Mouse (Mus musculus): Measurements from ENCODE around the gene Hoxc10.

The Hoxc10 gene

DNA sequence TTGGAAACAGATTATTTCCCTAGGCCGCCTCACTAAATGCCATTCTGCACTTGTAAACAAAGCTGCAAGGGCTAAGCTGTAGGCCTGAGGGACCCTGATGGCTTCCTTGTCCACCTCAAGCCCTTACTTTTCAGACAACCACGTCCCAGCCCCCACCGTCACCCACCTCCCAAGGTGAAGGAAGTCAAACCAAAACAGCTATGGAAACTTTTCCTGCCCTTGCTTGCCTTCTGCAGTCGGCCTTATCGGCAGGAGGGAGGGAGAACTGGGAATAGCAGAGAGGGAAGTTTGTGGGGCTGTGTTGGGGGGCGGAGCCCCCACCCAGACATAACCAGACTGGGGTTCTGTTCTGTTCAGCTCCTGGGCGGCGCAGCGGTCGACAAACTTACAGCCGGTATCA, 25.6 kb downstream of the Hoxc10 start:
- no peak for DNase-seq

DNA sequence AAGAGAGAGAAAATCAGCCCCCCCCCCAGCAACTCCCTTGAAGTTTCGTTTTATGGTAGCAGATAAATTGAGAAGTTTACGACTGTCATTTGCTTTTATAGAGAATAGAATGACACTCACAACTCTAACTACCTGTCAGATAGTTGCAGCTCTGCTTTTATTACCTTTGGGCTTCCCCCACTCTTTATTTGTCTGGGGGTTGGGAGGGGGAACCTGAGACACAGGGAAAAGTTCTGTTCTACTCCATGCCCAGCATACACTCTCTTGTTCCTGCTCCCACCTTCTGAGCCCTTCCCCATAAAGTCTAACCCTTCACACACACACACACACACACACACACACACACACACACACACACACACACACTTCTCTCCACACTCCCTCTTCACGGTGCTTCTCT, 26.3 kb downstream of the Hoxc10 start:
- DNase-seq: no peak

- no peak for DNase-seq
Measured at GRCm38 (mm10) chr15:102996548-102996947, 30.0 kb downstream of the Hoxc10 start.

- DNase-seq: no peak
Measured at GRCm38 (mm10) chr15:102997431-102997830, 30.8 kb downstream of the Hoxc10 start.

DNA sequence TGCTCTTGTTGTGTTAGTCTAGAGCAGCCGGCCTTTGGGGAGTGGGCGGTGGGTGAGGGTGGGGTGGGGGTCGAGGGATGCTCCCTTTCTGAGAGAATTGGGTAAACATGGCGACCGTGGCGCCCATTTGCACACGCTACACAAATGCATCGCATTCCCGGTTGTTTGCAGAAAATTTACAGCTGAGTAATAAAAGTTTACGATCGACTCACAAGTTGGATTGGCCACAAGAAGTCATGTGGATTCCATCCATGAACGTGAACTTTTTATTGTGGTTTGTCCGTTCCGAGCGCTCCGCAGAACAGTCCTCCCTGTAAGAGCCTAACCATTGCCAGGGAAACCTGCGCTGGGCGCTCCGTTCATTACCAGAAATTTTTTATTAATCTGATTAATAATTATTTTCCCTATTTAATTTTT, 31.4 kb downstream of the Hoxc10 start, which contains the start of gene Hoxc6:
TSS of gene Hoxc6 (plus strand) at position 319 of the 417 bp plus-strand sequence.
- DNase-seq: no peak

DNA sequence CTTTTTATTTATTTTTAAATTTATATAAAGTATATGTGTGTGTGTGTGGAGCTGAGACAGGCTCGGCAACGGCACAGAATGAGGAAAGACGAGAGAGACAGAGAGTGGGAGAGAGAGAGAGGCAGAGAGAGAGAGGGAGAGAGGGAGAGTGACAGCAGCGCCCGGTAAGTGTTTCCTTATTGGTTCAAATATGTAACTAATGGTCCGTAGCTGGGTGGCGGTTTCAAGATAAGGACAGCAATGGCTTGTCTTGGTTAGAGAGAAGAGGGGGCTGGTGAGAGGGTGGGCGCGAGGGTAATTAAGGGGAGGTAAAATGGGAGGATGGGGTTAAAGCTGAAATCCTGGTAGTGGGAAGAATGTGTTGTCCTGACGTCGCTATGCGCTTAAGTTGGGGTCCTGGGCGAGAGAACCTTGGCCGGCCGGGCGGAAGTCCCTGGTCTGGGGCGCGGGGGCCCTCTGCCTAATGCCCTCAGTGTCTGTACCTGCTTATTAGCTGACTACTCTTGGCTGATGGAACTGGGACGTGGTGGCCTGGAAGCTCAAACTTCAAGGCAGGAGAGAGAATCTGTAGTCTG, 32.1 kb downstream of the Hoxc10 start:
- DNase-seq: no peak

DNA sequence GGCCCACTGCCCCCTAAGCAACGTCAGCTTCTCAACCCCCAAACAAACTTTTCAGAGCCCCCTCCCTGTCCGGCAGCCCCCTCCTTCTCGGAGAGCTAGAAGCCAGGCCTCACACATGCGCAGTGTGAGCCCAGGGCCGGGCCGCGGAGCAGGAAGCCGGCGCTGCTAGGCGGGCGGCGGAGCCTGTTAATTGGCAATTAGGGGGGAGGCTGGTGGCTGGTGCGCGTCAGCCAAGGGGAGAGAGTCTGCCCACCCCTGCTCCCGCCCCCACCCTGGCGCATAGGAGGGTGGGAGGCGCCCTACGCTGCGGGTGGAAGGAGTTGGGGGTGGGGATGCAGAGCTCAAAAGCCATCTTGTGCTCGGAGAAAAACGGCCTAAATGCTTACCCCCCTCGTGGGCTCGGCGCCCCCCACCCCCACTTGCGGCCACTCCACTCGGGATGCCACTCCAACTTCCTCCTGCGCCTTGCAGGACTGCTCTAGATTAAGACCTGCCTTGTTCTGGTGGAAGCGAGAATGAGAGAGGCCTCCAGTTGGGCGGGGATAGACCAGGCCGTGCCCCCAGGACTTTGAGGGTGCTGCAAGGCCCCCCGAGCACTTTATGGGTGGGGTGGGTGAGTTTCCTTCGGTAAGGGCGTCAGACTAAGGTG, 32.7 kb downstream of the Hoxc10 start:
- DNase-seq: peak; percentile 53

DNA sequence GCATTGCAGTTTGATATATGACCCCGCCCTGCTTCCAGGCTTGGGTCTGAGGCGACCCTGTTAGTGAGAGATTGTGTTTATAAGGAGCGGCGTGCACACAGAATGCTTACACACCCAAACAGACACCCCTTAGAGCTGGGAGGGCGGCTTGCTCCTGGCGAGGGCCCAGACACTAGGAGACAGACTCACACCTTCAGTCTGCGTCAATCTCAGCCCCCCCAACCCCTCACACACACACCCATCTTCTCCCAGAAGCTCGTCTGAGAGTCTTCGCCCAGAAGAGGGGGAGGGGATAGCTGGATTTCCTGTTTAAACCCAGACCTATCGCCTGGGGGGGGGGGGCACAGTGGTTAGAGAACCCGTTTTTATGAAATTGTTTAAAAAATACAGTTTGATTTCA, 33.4 kb downstream of the Hoxc10 start:
- DNase-seq: no peak

DNA sequence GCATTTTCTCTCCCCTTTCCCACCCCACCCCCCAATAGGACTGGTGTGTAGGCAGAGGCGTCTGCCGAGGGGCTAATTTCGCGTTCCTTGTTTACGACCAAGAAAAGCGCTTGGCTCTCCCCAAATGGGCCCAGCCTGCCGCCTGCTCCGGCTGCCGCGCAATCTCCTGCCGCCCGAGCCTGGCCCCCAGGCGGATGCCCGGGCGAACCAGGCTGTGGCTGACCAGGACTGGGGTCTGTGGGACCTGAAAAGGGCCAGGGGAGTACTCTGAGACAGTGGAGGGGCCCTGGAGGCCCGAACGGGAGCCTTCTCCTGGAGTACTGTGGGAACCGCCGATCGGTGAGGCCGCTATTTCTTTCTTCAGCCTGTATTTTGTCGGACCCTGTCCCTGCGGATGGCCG, 33.9 kb downstream of the Hoxc10 start:
- no peak for DNase-seq

- no peak for DNase-seq
Measured at GRCm38 (mm10) chr15:103001370-103001769, 34.8 kb downstream of the Hoxc10 start.

- no peak for DNase-seq
Measured at GRCm38 (mm10) chr15:103002156-103002555, 35.6 kb downstream of the Hoxc10 start.

- no peak for DNase-seq
Measured at GRCm38 (mm10) chr15:103002821-103003448, 36.3 kb downstream of the Hoxc10 start.

GRCm38 (mm10) chr15:103005308-103005707, 38.7 kb downstream of the Hoxc10 start:
- no peak for DNase-seq

- no peak for DNase-seq
Measured at GRCm38 (mm10) chr15:103005797-103006196, 39.2 kb downstream of the Hoxc10 start.

DNA sequence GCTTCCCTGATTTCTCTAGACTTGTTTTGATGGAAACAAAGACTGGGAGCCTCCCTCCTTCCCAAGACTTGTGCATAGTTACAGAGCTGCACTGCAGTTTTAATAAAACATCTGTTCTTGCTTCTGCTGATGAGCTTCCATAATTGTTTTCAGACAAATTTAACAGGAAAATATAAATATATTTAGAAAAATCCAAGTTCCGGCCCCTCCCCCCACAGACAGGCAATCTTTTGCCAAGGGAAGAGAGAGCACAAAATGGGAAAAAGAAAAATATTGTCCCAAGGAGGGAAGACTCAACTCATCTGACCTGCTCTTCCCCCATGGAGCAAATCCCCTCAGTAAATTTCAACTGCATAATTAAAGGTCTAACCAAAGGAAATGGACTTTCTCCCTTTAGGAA, 39.7 kb downstream of the Hoxc10 start:
- DNase-seq: no peak

GRCm38 (mm10) chr15:103009265-103010111, 42.9 kb downstream of the Hoxc10 start:
- no peak for DNase-seq

DNA sequence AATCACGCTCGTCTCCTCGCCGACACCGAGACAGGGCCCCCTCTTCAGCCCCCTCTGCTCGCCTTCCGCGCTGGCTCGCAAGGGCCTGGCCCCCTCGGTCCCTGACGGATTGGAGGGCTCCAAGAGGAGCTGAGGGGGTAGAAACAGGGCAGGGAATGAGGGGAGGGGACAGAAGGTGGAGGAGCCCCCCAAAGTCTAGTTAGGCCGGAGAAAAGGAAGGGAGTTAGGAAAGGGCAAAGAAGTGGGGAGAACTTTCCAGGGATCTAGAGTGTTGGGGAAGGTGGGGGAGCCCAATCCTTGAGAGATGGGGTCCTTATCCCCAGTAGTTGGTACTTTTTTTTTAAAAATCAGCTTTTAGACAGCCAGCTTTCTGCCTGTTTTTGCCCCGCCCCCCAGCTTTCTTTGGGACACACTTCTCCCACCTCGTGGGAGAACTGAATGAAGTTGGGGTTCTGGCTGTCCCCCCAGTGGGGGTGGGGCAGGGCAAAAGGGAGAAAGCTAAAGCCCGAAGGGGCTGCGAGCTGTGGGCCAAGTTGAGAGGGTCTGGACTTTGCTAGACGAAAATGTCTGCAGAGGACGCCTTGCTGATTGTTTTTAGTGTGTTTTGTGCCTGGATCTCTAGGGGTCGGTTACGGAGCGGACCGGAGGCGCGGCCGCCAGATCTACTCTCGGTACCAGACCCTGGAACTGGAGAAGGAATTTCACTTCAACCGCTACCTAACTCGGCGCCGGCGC, 43.7 kb downstream of the Hoxc10 start:
- DNase-seq: no peak

- no peak for DNase-seq
Measured at GRCm38 (mm10) chr15:103010847-103011555, 44.4 kb downstream of the Hoxc10 start.

GRCm38 (mm10) chr15:103011928-103012486, 45.4 kb downstream of the Hoxc10 start:
- no peak for DNase-seq

DNA sequence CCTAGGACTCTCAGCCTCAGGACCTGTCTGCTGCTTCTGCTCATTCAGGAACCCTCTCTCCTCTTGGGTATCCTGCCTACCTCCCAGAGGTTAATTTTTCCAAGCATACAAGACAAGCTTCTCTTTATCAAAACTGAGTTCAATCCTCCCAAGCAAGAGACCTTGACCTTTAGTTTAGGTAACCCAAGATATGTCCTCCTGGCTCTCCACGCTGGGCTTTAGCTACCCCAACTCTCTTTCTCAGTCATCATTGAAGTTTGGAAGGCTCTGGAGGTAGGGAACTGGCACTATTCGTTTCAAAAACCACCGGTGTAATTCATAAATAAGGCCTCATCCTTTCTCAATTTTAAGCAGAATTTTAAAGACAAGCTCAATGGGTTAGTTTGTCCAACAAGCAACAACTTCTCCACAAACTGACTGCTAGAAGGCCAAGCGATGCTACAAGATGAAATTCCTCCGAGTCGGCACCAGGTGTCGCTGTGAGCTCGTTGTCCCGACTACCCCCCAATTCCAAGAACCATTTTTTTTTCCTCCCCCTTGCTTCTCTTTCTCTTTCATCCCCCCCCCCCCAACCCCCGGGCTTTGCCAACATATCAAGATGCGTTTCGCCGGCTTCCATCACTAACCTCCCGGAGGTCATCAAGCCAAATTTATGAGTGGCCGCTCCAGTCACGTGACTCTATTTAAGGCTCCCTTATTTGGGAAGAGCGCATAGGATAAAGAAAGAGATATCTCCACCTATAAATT, 46.8 kb downstream of the Hoxc10 start:
- peak; percentile 60 for DNase-seq

Measured in thymus, postnatal 4 days (tissue).